In genomic region chr11:118569571-118570062, GRCm38 (mm10) we compare ENCODE assay signal across 9 mouse cellular contexts.
A peak's percentile ranks its signal among the peaks of the same experiment; 100 is the strongest.
DNase-seq lines count a peak whose midpoint lies in the region; ATAC-seq lines count a peak whose summit lies in the region.
"Had no signal": no experiment of that assay in that cellular context is flagged by ENCODE, and none has a peak within 500 bp of the region (broad histone marks: within the 10 kb centered on the region; RNA-seq: fewer than 3 reads in every experiment).

No protein-coding gene starts in this region.

- DNase-seq in heart, postnatal 25 days (ENCODE audit: low spot score): no peak
- peak; percentile 61 for DNase-seq in WW6 (ENCODE audit: low read depth, low spot score)
- no peak for DNase-seq in ovary, postnatal 14 days (ENCODE audit: low spot score)
- no peak for DNase-seq in heart, adult 11 months
- no peak for DNase-seq in urinary bladder, adult 18-20 months (ENCODE audit: low spot score in 2 of 2)

- intact Hi-C loops in heart, postnatal 25 days (cut with DNase I): loop anchor here (5.0 kb wide), 1 partner anchor 173 kb away; no protein-coding TSS in a partner anchor

- H3K9ac ChIP-seq in heart, embryonic 11.5 days (ENCODE audit: low read depth, low read length): no peak overlapping the region
- peak overlapping the region; percentile 82 for H3K9ac ChIP-seq in hindbrain, embryonic 13.5 days
- H3K9ac ChIP-seq in midbrain, embryonic 15.5 days: peak overlapping the region; percentile 53

- H3K4me1 ChIP-seq in heart, embryonic 11.5 days (ENCODE audit: control insufficient read depth, insufficient read depth, low read length): peaks cover 3% of the 10 kb centered on the region; the same call in 1 of the 2 replicates
- H3K4me1 ChIP-seq in hindbrain, embryonic 13.5 days (replicated peaks): peaks cover 66% of the 10 kb centered on the region
- H3K4me1 ChIP-seq in midbrain, embryonic 15.5 days: peaks cover 25% of the 10 kb centered on the region

- H3K9me3 ChIP-seq in heart, embryonic 11.5 days (replicated peaks; ENCODE audit: control insufficient read depth, low read length): no peaks in the 10 kb centered on the region
- H3K9me3 ChIP-seq in hindbrain, embryonic 13.5 days: no peaks in the 10 kb centered on the region
- H3K9me3 ChIP-seq in midbrain, embryonic 15.5 days: no peaks in the 10 kb centered on the region

- peaks cover 87% of the 10 kb centered on the region for H3K27me3 ChIP-seq in heart, embryonic 11.5 days (ENCODE audit: control insufficient read depth, insufficient read depth, low read length)
- peaks cover 66% of the 10 kb centered on the region for H3K27me3 ChIP-seq in hindbrain, embryonic 13.5 days
- peaks cover 58% of the 10 kb centered on the region for H3K27me3 ChIP-seq in midbrain, embryonic 15.5 days (replicated peaks)

- WGBS in heart, embryonic 11.5 days (ENCODE audit: insufficient replicate concordance): under 1% methylated on average over 32 of the region's 51 CpGs
- WGBS in hindbrain, embryonic 13.5 days: under 1% methylated on average over 32 of the region's 51 CpGs
- WGBS in midbrain, embryonic 15.5 days: under 1% methylated on average over 50 of the region's 51 CpGs

- peak overlapping the region; percentile 43 for H3K4me2 ChIP-seq in heart, embryonic 11.5 days
- H3K4me2 ChIP-seq in hindbrain, embryonic 13.5 days: peak overlapping the region; percentile 90
- H3K4me2 ChIP-seq in midbrain, embryonic 15.5 days: peak overlapping the region; percentile 88

- no peaks in the 10 kb centered on the region for H3K36me3 ChIP-seq in heart, embryonic 11.5 days (ENCODE audit: control insufficient read depth, insufficient read depth, low read length)
- H3K36me3 ChIP-seq in hindbrain, embryonic 13.5 days: no peaks in the 10 kb centered on the region
- no peaks in the 10 kb centered on the region for H3K36me3 ChIP-seq in midbrain, embryonic 15.5 days (replicated peaks)

- no peak for ATAC-seq in heart, embryonic 11.5 days (replicated peaks; ENCODE audit: insufficient number of reproducible peaks, low FRiP score, low TSS enrichment)
- peak; percentile 52; the same call in 1 of the 2 replicates for ATAC-seq in hindbrain, embryonic 13.5 days (ENCODE audit: low FRiP score)
- ATAC-seq in midbrain, embryonic 15.5 days (replicated peaks): peak; percentile 70

- no peak overlapping the region for H3K27ac ChIP-seq in heart, embryonic 11.5 days (ENCODE audit: low read depth, low read length)
- H3K27ac ChIP-seq in hindbrain, embryonic 13.5 days: peak overlapping the region; percentile 71
- H3K27ac ChIP-seq in midbrain, embryonic 15.5 days: peak overlapping the region; percentile 5; the same call in 1 of the 2 replicates
- H3K27ac ChIP-seq: macrophage had no signal

- H3K4me3 ChIP-seq in heart, embryonic 11.5 days (ENCODE audit: low read depth, low read length): peak overlapping the region; percentile 21; the same call in 1 of the 2 replicates
- peak overlapping the region; percentile 53 for H3K4me3 ChIP-seq in hindbrain, embryonic 13.5 days
- peak overlapping the region; percentile 50 for H3K4me3 ChIP-seq in midbrain, embryonic 15.5 days
